Mouse (Mus musculus): ENCODE results near the gene Olfr356. TPM values are rescaled to one million over a fixed set of nuclear protein-coding genes. Genes with fewer than 3 reads are reported as not detected.

Olfr356 gene
- not detected in 2 replicates for polyA plus RNA-seq (2015; fragmentation: Nextera tagmentation; extraction: Ambion mirVana)

GRCm38 (mm10) chr2:36936821-36937220, at the start of gene Olfr356:
Gene Olfr356, plus strand, starts transcription at chr2:36937121.
- Histone ChIP-seq H3K36me3 (ENCODE audit: control insufficient read depth, insufficient read depth) (no peaks in the 10 kb centered on the region), H3K9ac (ENCODE audit: low read depth, low read length) (no peak within 1 kb of the TSS), H3K9me3 (ENCODE audit: control insufficient read depth) (no peaks in the 10 kb centered on the region), H3K27ac (ENCODE audit: low read depth, low read length) (no peak within 1 kb of the TSS), H3K4me3 (ENCODE audit: low read depth, low read length) (no peak within 1 kb of the TSS), H3K4me2 (replicated peaks; ENCODE audit: low read depth) (no peak within 1 kb of the TSS), H3K4me1 (replicated peaks; ENCODE audit: control insufficient read depth, insufficient read depth, low read length) (no peaks in the 10 kb centered on the region), H3K27me3 (replicated peaks; ENCODE audit: control insufficient read depth, insufficient read depth, low read length) (no peaks in the 10 kb centered on the region)
- no peak for ATAC-seq
- no peak for TF ChIP-seq CTCF (IDR thresholded peaks at IDR 0.05; ENCODE audit: low read depth)
- WGBS: 84% methylated on average over 2 of the region's 2 CpGs

GRCm38 (mm10) chr2:36892836-36893235, 44.1 kb upstream of the Olfr356 start, which contains the start of gene Olfr353:
Gene Olfr353, minus strand, starts transcription at chr2:36892936.
- Histone ChIP-seq H3K4me1 (replicated peaks; ENCODE audit: control insufficient read depth, insufficient read depth, low read length) (no peaks in the 10 kb centered on the region), H3K4me3 (ENCODE audit: low read depth, low read length) (no peak within 1 kb of the TSS), H3K36me3 (ENCODE audit: control insufficient read depth, insufficient read depth) (no peaks in the 10 kb centered on the region), H3K9ac (ENCODE audit: low read depth, low read length) (no peak within 1 kb of the TSS), H3K9me3 (ENCODE audit: control insufficient read depth) (no peaks in the 10 kb centered on the region), H3K4me2 (replicated peaks; ENCODE audit: low read depth) (no peak within 1 kb of the TSS), H3K27ac (ENCODE audit: low read depth, low read length) (no peak within 1 kb of the TSS), H3K27me3 (replicated peaks; ENCODE audit: control insufficient read depth, insufficient read depth, low read length) (no peaks in the 10 kb centered on the region)
- TF ChIP-seq CTCF (IDR thresholded peaks at IDR 0.05; ENCODE audit: low read depth): no peak
- ATAC-seq: no peak

- no peak for TF ChIP-seq CTCF (IDR thresholded peaks at IDR 0.05; ENCODE audit: low read depth)
- Histone ChIP-seq H3K9me3 (ENCODE audit: control insufficient read depth) (no peaks in the 10 kb centered on the region), H3K27ac (ENCODE audit: low read depth, low read length) (no peak overlapping the region), H3K36me3 (ENCODE audit: control insufficient read depth, insufficient read depth) (no peaks in the 10 kb centered on the region), H3K4me3 (ENCODE audit: low read depth, low read length) (no peak overlapping the region), H3K27me3 (replicated peaks; ENCODE audit: control insufficient read depth, insufficient read depth, low read length) (no peaks in the 10 kb centered on the region), H3K4me1 (replicated peaks; ENCODE audit: control insufficient read depth, insufficient read depth, low read length) (no peaks in the 10 kb centered on the region), H3K4me2 (replicated peaks; ENCODE audit: low read depth) (no peak overlapping the region), H3K9ac (ENCODE audit: low read depth, low read length) (no peak overlapping the region)
- no peak for ATAC-seq
Observed at GRCm38 (mm10) chr2:36897114-36897513, 39.8 kb upstream of the Olfr356 start.

- Histone ChIP-seq H3K4me2 (replicated peaks; ENCODE audit: low read depth) (no peak within 1 kb of the TSS), H3K36me3 (ENCODE audit: control insufficient read depth, insufficient read depth) (no peaks in the 10 kb centered on the region), H3K27me3 (replicated peaks; ENCODE audit: control insufficient read depth, insufficient read depth, low read length) (no peaks in the 10 kb centered on the region), H3K27ac (ENCODE audit: low read depth, low read length) (no peak within 1 kb of the TSS), H3K4me3 (ENCODE audit: low read depth, low read length) (no peak within 1 kb of the TSS), H3K4me1 (replicated peaks; ENCODE audit: control insufficient read depth, insufficient read depth, low read length) (no peaks in the 10 kb centered on the region), H3K9ac (ENCODE audit: low read depth, low read length) (no peak within 1 kb of the TSS), H3K9me3 (ENCODE audit: control insufficient read depth) (no peaks in the 10 kb centered on the region)
- ATAC-seq: no peak
- TF ChIP-seq CTCF (IDR thresholded peaks at IDR 0.05; ENCODE audit: low read depth): no peak
Observed at GRCm38 (mm10) chr2:36905380-36905779, 31.5 kb upstream of the Olfr356 start, which contains the start of gene Olfr354. Gene Olfr354, plus strand, starts transcription at chr2:36905680.

GRCm38 (mm10) chr2:36928797-36929196, 8.1 kb upstream of the Olfr356 start, which contains the start of gene Olfr355:
Gene Olfr355, minus strand, starts transcription at chr2:36928897.
- TF ChIP-seq CTCF (IDR thresholded peaks at IDR 0.05; ENCODE audit: low read depth): no peak
- Histone ChIP-seq H3K4me3 (ENCODE audit: low read depth, low read length) (no peak within 1 kb of the TSS), H3K4me2 (replicated peaks; ENCODE audit: low read depth) (no peak within 1 kb of the TSS), H3K36me3 (ENCODE audit: control insufficient read depth, insufficient read depth) (no peaks in the 10 kb centered on the region), H3K9me3 (ENCODE audit: control insufficient read depth) (no peaks in the 10 kb centered on the region), H3K27me3 (replicated peaks; ENCODE audit: control insufficient read depth, insufficient read depth, low read length) (no peaks in the 10 kb centered on the region), H3K4me1 (replicated peaks; ENCODE audit: control insufficient read depth, insufficient read depth, low read length) (no peaks in the 10 kb centered on the region), H3K27ac (ENCODE audit: low read depth, low read length) (no peak within 1 kb of the TSS), H3K9ac (ENCODE audit: low read depth, low read length) (no peak within 1 kb of the TSS)
- no peak for ATAC-seq

Other genes with a start within 250 kb of the Olfr356 start
- not detected in 2 replicates for gene Olfr347, start 205.2 kb upstream of the Olfr356 start, polyA plus RNA-seq (2015; fragmentation: Nextera tagmentation; extraction: Ambion mirVana)
- gene Olfr348, start 152.8 kb upstream of the Olfr356 start, polyA plus RNA-seq (2015; fragmentation: Nextera tagmentation; extraction: Ambion mirVana): not detected in 2 replicates
- not detected in 2 replicates for gene Olfr50, start 146.6 kb upstream of the Olfr356 start, polyA plus RNA-seq (2015; fragmentation: Nextera tagmentation; extraction: Ambion mirVana)
- not detected in 2 replicates for gene Olfr3, start 120.1 kb upstream of the Olfr356 start, polyA plus RNA-seq (2015; fragmentation: Nextera tagmentation; extraction: Ambion mirVana)
- not detected in 2 replicates for gene Olfr350, start 90.8 kb upstream of the Olfr356 start, polyA plus RNA-seq (2015; fragmentation: Nextera tagmentation; extraction: Ambion mirVana)
- not detected in 2 replicates for gene Olfr351, start 74.5 kb upstream of the Olfr356 start, polyA plus RNA-seq (2015; fragmentation: Nextera tagmentation; extraction: Ambion mirVana)
- not detected in 2 replicates for gene Olfr352, start 68.7 kb upstream of the Olfr356 start, polyA plus RNA-seq (2015; fragmentation: Nextera tagmentation; extraction: Ambion mirVana)
- gene Olfr353, start 44.2 kb upstream of the Olfr356 start, polyA plus RNA-seq (2015; fragmentation: Nextera tagmentation; extraction: Ambion mirVana): not detected in 2 replicates
- not detected in 2 replicates for gene Olfr354, start 31.4 kb upstream of the Olfr356 start, polyA plus RNA-seq (2015; fragmentation: Nextera tagmentation; extraction: Ambion mirVana)
- gene Olfr355, start 8.2 kb upstream of the Olfr356 start, polyA plus RNA-seq (2015; fragmentation: Nextera tagmentation; extraction: Ambion mirVana): not detected in 2 replicates
- gene Olfr357, start 56.7 kb downstream of the Olfr356 start, polyA plus RNA-seq (2015; fragmentation: Nextera tagmentation; extraction: Ambion mirVana): not detected in 2 replicates
- gene Olfr358, start 72.2 kb downstream of the Olfr356 start, polyA plus RNA-seq (2015; fragmentation: Nextera tagmentation; extraction: Ambion mirVana): not detected in 2 replicates
- not detected in 2 replicates for gene Olfr360, start 128.6 kb downstream of the Olfr356 start, polyA plus RNA-seq (2015; fragmentation: Nextera tagmentation; extraction: Ambion mirVana)
- not detected in 2 replicates for gene Olfr361, start 152.2 kb downstream of the Olfr356 start, polyA plus RNA-seq (2015; fragmentation: Nextera tagmentation; extraction: Ambion mirVana)
- not detected in 2 replicates for gene Olfr362, start 180.8 kb downstream of the Olfr356 start, polyA plus RNA-seq (2015; fragmentation: Nextera tagmentation; extraction: Ambion mirVana)
- not detected in 2 replicates for gene Olfr364-ps1, start 202.2 kb downstream of the Olfr356 start, polyA plus RNA-seq (2015; fragmentation: Nextera tagmentation; extraction: Ambion mirVana)

Data from intestine, postnatal 0 days (tissue).